Mouse (Mus musculus) forebrain, embryonic 12.5 days (tissue): ENCODE data around the gene Hexim1. TPM values are rescaled to one million over a fixed set of nuclear protein-coding genes. Genes with fewer than 3 reads are reported as not detected.

Experiments
- ATAC-seq: fragments of 200-750 bp; cut with Nextera tagmentation; 2 replicates; pipeline ENCODE4 v1.8.0; 2017; ENCODE audit warnings: moderate TSS enrichment; ENCODE audit not compliant: low FRiP score
- H3K27ac ChIP-seq: fragments of 300-500 bp; sonication (generic); 2 replicates; pipeline ENCODE4 v1.5.1; 2016; ENCODE audit warnings: mild to moderate bottlenecking
- H3K27me3 ChIP-seq: fragments of 300-500 bp; sonication (generic); 2 replicates; pipeline ENCODE4 v1.6.1; 2016; ENCODE audit warnings: mild to moderate bottlenecking
- H3K36me3 ChIP-seq: fragments of 300-500 bp; sonication (generic); replicated peaks from 2 replicates; pipeline ENCODE4 v1.6.1; 2016; ENCODE audit warnings: mild to moderate bottlenecking
- H3K4me1 ChIP-seq: fragments of 300-500 bp; sonication (generic); 2 replicates; pipeline ENCODE4 v1.6.1; 2016
- H3K4me2 ChIP-seq: fragments of 300-500 bp; sonication (generic); 2 replicates; pipeline ENCODE4 v1.6.1; 2016; ENCODE audit warnings: mild to moderate bottlenecking, moderate library complexity
- H3K4me3 ChIP-seq: fragments of 300-500 bp; sonication (generic); replicated peaks from 2 replicates; pipeline ENCODE4 v1.5.1; 2016; ENCODE audit warnings: mild to moderate bottlenecking
- H3K9ac ChIP-seq: fragments of 300-500 bp; sonication (generic); 2 replicates; pipeline ENCODE4 v1.6.1; 2016; ENCODE audit warnings: mild to moderate bottlenecking
- H3K9me3 ChIP-seq: fragments of 300-500 bp; sonication (generic); 2 replicates; pipeline ENCODE4 v1.6.1; 2016
- WGBS: fragments of 180-500 bp; shearing (Covaris S2); methylation state at CpG from one replicate; pipeline ENCODE4 v1.1.7; 2016; 5-methylcytosine and 5-hydroxymethylcytosine counted together
- polyA plus RNA-seq: library from polyadenylated mRNA; unstranded; fragments of >200 nt; fragmentation: Nextera tagmentation; extraction: Ambion mirVana; gene quantifications from 2 replicates; pipeline ENCODE4 v1.2.1, GENCODE M21; 2016

Gene Hexim1
- polyA plus RNA-seq, 1 experiment from 2014 or later: 3.4 TPM

DNA sequence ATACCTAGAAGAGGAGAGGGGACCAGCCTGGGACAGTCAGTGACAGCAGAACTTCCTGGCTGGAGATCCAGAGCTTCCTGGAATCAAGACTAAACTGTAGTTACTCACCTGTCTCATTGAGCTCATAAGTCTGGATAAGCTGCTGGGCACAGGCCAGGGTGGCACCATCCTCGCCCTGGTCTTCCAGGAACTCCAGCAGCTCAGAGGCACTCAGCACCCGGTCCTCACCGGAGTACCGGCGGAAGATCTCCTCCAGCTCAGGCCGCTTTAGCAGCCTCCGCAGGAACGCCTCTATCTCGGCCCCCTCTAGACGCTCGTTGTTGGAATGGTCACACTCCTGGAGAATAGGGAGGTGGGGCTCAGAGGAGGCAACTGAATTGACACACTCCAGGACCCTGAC, 37.9 kb upstream of the Hexim1 start:
- no peak overlapping the region for H3K27ac ChIP-seq
- no peak for ATAC-seq
- no peaks in the 10 kb centered on the region for H3K9me3 ChIP-seq
- H3K36me3 ChIP-seq: no peaks in the 10 kb centered on the region
- H3K4me2 ChIP-seq: no peak overlapping the region
- H3K4me3 ChIP-seq: no peak overlapping the region
- H3K27me3 ChIP-seq: peaks cover 54% of the 10 kb centered on the region
- peaks cover 14% of the 10 kb centered on the region for H3K4me1 ChIP-seq
- H3K9ac ChIP-seq: no peak overlapping the region
- 85% methylated on average over 11 of the region's 11 CpGs for WGBS

DNA sequence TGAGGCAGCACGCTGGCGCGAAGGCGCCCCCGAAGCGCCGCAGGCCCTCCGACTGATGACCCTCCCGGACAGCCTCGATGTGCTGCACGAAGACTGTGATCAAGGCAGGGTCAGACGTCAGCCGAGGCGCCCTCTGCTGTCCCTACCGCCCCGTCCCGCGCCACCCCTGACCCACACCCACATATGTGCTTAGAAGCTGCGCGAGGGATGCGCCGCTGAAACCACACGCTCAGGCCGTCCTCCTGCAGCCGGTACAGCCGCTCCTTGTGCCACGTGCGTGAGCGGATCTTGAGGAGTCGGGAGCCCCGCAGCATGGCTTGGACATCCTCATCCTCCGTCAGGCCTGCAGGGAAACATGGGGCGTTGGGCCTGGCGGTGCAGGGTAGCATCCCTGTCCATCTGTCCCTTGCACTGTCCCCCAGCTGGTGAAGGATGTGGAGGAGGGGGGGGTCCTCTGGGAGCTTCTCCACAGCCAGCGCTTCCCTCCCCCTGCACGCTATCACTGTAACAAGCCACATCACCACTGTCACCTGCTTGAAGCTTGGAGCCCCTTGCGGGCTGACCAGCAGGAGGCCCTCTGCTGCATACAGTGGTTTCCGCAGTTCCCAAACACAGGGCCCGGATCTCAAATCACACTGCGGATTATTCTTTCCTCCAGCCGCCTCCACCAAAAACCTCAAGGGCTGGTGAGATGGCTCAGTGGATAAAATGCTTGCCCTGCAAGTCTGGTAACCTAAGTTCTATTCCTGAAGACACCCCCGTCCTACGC, 35.5 kb upstream of the Hexim1 start:
- H3K4me1 ChIP-seq: peaks cover 7% of the 10 kb centered on the region
- H3K4me3 ChIP-seq: peak overlapping the region; percentile 31
- H3K27me3 ChIP-seq: peaks cover 54% of the 10 kb centered on the region
- H3K4me2 ChIP-seq: peak overlapping the region; percentile 54
- H3K9ac ChIP-seq: peak overlapping the region; percentile 36
- H3K9me3 ChIP-seq: no peaks in the 10 kb centered on the region
- H3K27ac ChIP-seq: no peak overlapping the region
- 1% methylated on average over 43 of the region's 43 CpGs for WGBS
- H3K36me3 ChIP-seq: no peaks in the 10 kb centered on the region
- ATAC-seq: peak; percentile 14; the same call in 1 of the 2 replicates

DNA sequence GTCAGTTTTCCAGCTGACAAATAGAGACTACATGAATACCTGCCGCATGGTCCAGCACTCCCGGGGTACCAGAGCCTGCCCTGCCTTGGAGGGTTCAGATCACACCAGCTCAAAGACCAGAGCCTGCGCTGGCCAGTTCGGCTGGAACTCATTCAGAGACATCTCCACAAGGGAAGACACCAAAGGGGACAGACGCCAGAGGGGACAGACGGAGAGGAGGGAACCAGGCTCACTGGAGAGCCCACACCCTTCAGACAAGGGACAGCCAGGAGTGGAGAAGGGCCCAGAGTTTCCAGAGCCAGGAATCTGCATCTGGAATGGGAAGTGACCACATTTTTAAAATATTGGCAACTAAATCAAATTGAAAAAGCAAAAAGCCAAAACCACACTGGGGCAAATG, 34.4 kb upstream of the Hexim1 start:
- H3K36me3 ChIP-seq: no peaks in the 10 kb centered on the region
- WGBS: 53% methylated on average over 6 of the region's 6 CpGs
- no peak overlapping the region for H3K9ac ChIP-seq
- no peak for ATAC-seq
- H3K27ac ChIP-seq: no peak overlapping the region
- no peaks in the 10 kb centered on the region for H3K9me3 ChIP-seq
- H3K4me3 ChIP-seq: no peak overlapping the region
- peaks cover 7% of the 10 kb centered on the region for H3K4me1 ChIP-seq
- H3K27me3 ChIP-seq: peaks cover 54% of the 10 kb centered on the region
- H3K4me2 ChIP-seq: no peak overlapping the region

DNA sequence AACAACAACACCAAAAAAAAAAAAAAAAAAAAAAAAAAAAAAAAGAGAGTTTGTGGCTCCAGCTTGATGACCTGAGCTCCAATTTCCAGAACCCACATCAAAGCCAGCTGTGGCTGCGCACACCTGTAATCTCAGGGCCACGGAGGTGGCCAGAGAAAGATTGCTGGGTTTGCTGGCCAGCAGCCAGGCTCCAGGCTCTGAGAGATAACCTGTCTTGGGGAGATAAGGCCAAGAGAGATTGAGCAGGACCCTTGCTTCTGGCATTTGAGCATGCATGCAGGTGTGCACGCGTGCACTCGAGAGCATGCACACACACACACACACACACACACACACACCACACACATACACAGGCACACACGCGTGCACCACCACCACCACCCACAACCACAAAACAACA, 22.7 kb upstream of the Hexim1 start:
- H3K36me3 ChIP-seq: no peaks in the 10 kb centered on the region
- peaks cover 15% of the 10 kb centered on the region for H3K27me3 ChIP-seq
- H3K9me3 ChIP-seq: no peaks in the 10 kb centered on the region
- no peak for ATAC-seq
- H3K27ac ChIP-seq: no peak overlapping the region
- WGBS: 92% methylated on average over 7 of the region's 7 CpGs
- H3K4me2 ChIP-seq: no peak overlapping the region
- peaks cover 10% of the 10 kb centered on the region for H3K4me1 ChIP-seq
- no peak overlapping the region for H3K9ac ChIP-seq
- no peak overlapping the region for H3K4me3 ChIP-seq

DNA sequence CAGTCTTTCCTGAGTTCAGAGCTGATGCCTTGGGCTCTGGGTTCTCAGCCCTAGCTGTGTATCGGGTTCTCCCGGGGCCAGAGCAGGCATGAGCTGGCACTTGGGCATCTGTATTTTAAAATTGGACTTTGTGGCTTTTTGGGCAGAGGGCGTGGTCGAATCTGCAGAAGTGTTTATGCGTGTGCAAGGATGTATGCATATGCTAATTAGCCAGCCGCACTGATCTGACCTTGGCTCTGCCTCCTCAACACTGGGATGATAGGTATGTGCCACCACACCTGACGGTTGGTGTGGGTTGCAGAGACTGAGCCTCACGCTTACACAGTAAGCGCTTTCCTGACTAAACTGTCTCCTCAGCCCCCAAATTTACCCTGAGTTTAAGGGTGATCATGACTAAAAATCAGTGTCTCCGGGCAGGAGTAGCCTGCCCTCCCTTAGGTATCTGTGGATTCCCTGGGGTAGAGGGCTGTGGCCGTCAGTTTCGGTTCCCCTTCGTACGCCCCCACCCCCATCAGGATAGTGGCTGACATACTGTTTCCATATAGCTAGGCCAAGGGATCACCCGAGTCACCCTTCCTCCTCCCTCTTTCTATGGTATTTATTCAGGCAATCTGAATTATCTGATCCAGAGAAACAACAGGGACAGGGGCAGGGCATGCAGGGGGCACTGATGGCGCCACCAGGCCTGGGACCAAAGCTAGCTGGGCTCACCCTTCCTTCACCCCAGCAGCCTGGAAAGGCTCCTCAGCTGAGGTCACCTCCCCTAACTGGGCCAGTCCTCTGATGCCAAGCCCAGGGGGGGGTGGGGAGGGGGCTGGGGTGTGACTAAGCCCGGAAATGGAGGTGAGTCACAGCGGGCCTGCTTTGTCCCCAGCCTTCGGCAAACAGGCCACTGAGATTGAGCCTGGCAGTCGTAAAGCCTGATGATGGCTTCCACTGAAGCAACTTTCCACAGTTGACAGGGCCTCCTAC, 21.9 kb upstream of the Hexim1 start:
- no peak overlapping the region for H3K9ac ChIP-seq
- peaks cover 10% of the 10 kb centered on the region for H3K4me1 ChIP-seq
- H3K27me3 ChIP-seq: peaks cover 23% of the 10 kb centered on the region
- WGBS: 76% methylated on average over 20 of the region's 20 CpGs
- H3K4me2 ChIP-seq: no peak overlapping the region
- no peak overlapping the region for H3K4me3 ChIP-seq
- no peak for ATAC-seq
- H3K36me3 ChIP-seq: no peaks in the 10 kb centered on the region
- H3K9me3 ChIP-seq: no peaks in the 10 kb centered on the region
- H3K27ac ChIP-seq: no peak overlapping the region

DNA sequence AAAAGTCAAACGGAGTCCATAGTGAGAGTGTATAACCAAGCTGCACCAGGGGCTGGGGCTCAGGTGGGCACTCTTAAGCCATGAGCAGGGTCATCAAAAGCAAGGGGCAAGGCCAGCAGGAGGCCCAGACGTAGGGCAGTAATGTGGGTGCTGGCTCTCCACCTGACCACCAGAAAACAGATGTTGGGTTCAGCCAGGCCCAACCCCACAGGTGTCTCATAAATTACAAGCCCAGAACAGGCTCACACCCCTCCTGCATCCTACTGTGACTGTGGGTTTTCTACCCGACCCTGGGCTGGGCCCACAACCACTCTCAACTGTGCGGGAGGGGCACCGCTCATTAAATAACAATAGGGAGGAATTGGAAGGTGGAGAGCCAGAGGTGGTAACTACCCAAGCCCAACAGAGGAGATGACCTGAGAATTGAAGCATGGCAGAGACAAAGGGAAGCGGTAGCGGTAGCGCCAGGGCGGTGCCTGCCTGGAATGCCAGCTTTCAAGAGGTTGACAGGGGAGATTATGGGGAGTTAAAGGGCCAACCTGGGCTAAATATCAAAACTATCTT, 20.8 kb upstream of the Hexim1 start:
- 57% methylated on average over 9 of the region's 9 CpGs for WGBS
- Histone ChIP-seq H3K27me3 (peaks cover 34% of the 10 kb centered on the region), H3K4me2 (no peak overlapping the region), H3K4me1 (peaks cover 10% of the 10 kb centered on the region), H3K4me3 (no peak overlapping the region), H3K27ac (no peak overlapping the region), H3K9me3 (no peaks in the 10 kb centered on the region), H3K36me3 (no peaks in the 10 kb centered on the region), H3K9ac (no peak overlapping the region)
- no peak for ATAC-seq

DNA sequence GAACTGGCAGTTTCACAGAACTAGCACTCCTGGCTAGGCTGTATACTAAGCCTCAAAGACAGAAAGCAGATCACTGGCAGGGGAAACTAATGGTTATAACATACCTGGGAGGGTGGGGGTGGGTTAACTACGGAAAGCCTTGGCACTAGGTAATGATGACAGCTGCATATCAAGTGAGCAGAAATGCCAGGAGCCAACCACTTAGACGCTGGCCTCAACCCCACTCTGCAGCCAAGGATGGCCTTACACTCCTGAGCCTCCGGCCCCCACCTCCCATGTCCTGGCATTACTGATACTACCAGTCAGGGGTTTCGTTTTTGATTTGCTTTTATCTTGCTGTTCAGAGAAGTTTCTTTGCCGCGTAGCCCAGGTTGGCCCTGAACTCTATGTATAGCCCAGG, 20.2 kb upstream of the Hexim1 start:
- WGBS: 90% methylated on average over 6 of the region's 6 CpGs
- no peak overlapping the region for H3K4me3 ChIP-seq
- no peak overlapping the region for H3K9ac ChIP-seq
- ATAC-seq: no peak
- H3K36me3 ChIP-seq: no peaks in the 10 kb centered on the region
- peaks cover 40% of the 10 kb centered on the region for H3K27me3 ChIP-seq
- H3K27ac ChIP-seq: no peak overlapping the region
- no peaks in the 10 kb centered on the region for H3K9me3 ChIP-seq
- H3K4me1 ChIP-seq: peaks cover 10% of the 10 kb centered on the region
- no peak overlapping the region for H3K4me2 ChIP-seq

DNA sequence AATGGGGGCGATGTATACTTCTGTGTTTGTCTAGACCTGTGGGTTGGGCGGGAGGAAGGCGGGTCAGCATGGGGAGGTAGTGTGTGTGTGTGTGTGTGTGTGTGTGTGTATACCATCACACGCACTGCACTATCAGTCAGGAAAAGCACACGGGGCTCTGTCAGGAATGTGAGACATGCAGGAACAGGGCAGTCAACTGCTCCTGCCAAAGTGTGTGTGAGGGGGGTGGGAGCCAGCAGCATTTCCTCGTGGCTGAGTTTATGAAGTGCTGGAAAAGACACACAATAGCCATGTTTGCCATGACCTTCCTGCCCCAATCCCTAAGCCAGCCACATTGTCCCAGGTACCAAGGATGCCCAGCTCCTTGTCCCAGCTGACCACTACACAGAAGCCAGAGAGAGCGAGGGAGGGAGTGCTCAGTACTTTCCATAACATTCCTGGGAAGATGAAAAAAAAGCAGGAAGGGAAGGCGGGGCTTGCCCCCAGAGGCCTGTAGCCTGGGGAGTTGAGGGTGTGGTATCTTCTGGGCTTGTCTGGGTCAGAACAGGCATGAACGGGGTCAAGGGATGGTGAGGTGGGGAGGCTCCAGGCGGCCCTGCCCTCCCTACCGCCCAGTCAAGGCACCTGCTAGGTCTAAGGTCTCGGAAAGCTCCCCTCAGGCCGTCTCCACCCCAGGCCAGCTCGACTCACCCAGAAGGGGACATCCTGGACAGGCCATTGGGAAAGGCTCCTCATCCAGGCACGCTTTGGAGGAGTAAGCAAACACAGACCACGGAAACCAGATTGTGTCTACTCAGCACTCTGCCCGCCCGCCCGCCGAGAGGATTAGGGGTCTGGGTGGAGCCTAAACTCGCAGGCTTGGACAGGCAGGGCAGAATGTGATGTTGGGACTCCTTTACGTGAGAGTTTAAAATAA, 18.8 kb upstream of the Hexim1 start:
- WGBS: 19% methylated on average over 22 of the region's 22 CpGs
- peaks cover 23% of the 10 kb centered on the region for H3K4me1 ChIP-seq
- peaks cover 54% of the 10 kb centered on the region for H3K27me3 ChIP-seq
- no peak overlapping the region for H3K9ac ChIP-seq
- H3K4me3 ChIP-seq: no peak overlapping the region
- H3K27ac ChIP-seq: no peak overlapping the region
- H3K4me2 ChIP-seq: peak overlapping the region; percentile 21; the same call in 1 of the 2 replicates
- no peaks in the 10 kb centered on the region for H3K36me3 ChIP-seq
- no peaks in the 10 kb centered on the region for H3K9me3 ChIP-seq
- ATAC-seq: no peak

DNA sequence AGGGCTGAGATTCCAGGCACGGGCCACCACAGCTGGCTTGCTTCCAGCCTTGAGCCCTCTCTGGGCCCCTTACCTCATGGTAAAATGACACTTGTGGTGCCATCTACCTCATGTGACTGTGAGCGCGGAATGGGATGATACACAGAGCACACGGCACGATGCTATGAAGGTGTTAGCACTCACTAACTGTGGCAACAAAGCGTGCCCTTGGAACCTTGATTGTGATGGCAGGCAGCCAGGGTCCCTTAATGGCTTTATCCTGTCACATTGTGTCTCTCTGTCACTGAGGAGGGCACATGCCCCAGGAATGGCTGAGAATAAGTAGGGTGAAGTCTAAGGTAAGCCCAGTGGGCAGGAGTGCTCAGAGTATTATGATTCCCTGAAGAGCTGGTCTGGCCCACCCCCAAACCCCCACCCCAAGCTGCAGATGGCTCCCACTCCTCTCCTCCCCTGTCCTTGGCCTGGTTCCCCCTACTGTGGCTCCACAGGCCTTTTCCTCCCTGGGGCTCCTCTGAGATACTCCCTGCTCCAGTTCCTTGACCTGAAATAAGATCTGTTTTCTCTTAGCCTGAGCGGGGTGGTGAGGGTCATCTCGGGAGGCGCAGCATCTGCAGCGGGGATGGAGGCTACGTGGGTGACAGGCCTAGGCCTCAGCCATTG, 17.4 kb upstream of the Hexim1 start:
- 68% methylated on average over 11 of the region's 11 CpGs for WGBS

DNA sequence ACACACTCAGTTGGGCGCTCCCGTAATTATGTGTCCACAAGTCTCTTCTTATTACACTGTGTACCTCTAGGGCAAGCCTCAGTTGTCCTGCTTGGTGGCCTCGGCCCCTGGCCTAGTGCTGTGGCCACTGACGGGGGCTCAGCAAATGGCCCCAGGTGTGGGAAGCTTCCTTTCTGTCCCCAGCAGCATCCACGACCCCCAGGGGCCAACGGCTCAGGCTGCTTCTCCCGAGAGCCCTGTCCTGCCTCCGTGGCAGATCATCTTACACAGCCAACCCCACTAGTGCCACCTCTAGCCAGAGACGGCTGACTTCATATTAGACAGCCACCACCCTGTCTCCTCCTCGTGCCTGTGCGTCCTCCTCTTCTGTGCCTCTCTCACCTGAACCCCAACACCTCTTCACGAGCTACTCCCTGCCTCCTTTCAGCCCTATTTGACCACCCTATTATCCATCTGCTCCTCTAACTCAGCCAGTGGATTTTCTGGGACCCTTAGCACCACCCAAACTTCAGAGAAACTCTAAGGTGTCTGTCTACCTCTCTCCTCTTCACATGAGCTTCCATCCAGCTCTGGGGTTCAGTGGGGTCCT, 16.6 kb upstream of the Hexim1 start:
- Histone ChIP-seq H3K36me3 (no peaks in the 10 kb centered on the region), H3K27ac (no peak overlapping the region), H3K27me3 (peaks cover 70% of the 10 kb centered on the region), H3K9ac (no peak overlapping the region), H3K4me1 (peaks cover 31% of the 10 kb centered on the region), H3K4me2 (no peak overlapping the region), H3K4me3 (no peak overlapping the region), H3K9me3 (no peaks in the 10 kb centered on the region)
- no peak for ATAC-seq
- 56% methylated on average over 12 of the region's 12 CpGs for WGBS

More for the DNA sequence above, 17.4 kb upstream of the Hexim1 start:
- peaks cover 63% of the 10 kb centered on the region for H3K27me3 ChIP-seq
- H3K4me3 ChIP-seq: no peak overlapping the region
- H3K36me3 ChIP-seq: no peaks in the 10 kb centered on the region
- no peak overlapping the region for H3K27ac ChIP-seq
- H3K4me1 ChIP-seq: peaks cover 33% of the 10 kb centered on the region
- ATAC-seq: no peak
- no peak overlapping the region for H3K4me2 ChIP-seq
- H3K9me3 ChIP-seq: no peaks in the 10 kb centered on the region
- H3K9ac ChIP-seq: no peak overlapping the region

DNA sequence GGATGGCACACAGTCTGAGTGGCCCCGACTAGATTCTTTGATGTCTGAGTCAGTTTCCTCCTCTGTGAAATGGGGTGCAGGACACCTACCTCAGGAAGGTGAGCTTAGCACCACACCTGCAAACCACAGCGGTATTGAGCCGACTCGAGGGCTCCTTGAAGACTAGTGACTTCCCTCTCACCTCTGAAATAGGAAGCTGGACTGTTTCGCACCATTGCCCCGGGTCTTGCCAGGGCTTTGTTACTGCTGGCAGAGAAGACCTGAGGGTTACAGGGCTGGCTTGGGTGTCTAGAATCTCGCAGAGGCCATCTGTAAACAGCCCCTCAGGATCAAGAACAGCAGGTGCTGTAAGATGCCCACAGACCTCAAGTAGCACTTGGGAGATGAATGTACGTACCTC, 15.7 kb upstream of the Hexim1 start:
- peaks cover 74% of the 10 kb centered on the region for H3K27me3 ChIP-seq
- H3K4me1 ChIP-seq: peaks cover 31% of the 10 kb centered on the region
- WGBS: 76% methylated on average over 8 of the region's 8 CpGs
- no peaks in the 10 kb centered on the region for H3K36me3 ChIP-seq
- no peak overlapping the region for H3K4me2 ChIP-seq
- H3K4me3 ChIP-seq: no peak overlapping the region
- H3K9ac ChIP-seq: no peak overlapping the region
- no peak overlapping the region for H3K27ac ChIP-seq
- ATAC-seq: no peak
- H3K9me3 ChIP-seq: no peaks in the 10 kb centered on the region
